Mouse (Mus musculus): Measurements from ENCODE around the gene Bak1.

- TF ChIP-seq EP300 (IDR thresholded peaks at IDR 0.05) (no peak), CTCF (IDR thresholded peaks at IDR 0.05) (no peak)
Observed at GRCm38 (mm10) chr17:27025951-27026350, 2.9 kb downstream of the Bak1 start.
